Comparison of ENCODE assay signal across 8 mouse cellular contexts in the genomic region with DNA sequence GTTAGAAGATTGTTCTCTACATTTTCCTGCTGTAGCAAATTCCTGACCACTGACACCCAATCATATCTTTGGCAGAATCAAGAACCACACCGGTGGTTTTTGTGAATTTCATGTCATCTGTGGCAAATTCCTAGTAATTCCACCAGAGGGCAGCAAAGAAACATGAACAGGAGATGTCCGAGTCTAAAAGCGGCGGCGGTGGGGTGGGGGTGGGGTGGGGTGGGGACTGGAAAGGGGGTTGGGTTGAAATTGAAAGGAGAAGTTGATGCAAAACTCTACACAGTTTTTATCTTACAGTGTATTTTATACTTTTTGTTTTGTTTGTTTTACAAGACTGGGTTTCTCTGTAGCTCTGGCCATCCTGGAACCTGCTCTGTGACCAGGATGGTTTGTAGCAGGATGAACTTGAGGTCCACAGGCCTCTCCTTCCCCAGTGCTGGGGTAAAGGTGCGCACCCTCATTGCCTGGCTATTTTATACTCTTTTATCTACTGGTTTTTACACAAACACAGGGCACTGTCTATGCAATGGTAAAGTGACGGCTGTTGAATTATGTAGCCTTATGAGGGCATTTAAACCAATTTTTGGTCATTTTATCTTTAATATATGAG. TPM values are rescaled to one million over a fixed set of nuclear protein-coding genes. Genes with fewer than 3 reads are reported as not detected.
DNase-seq lines count a peak whose midpoint lies in the region; ATAC-seq and TF ChIP-seq lines count a peak whose summit lies in the region.

No protein-coding gene starts in this region.

- no peak overlapping the region for H3K4me3 ChIP-seq in spleen, adult 2 months (ENCODE audit: extremely low read depth, insufficient read depth, insufficient read length)
- no peak overlapping the region for H3K4me3 ChIP-seq in intestine, postnatal 0 days (ENCODE audit: low read depth, low read length)

- DNase-seq in cerebellum, adult 18-20 months = peak; percentile 46 to 55
- no peak for DNase-seq in cerebellum, adult 11-12 months
- DNase-seq in spleen, adult 2 months (ENCODE audit: low read depth in 1 of 2, low spot score in 2 of 2) = peak; percentile 43 to 53
- DNase-seq in spleen, adult 12 weeks (ENCODE audit: low spot score) = no peak
- DNase-seq in embryo, embryonic 11 days = peak; percentile 72
- DNase-seq in lung, postnatal 10 days = peak; percentile 74
- peak; percentile 84 for DNase-seq in splenic B cell, adult 2 months (ENCODE audit: low read depth, low spot score)

- peaks cover 16% of the 10 kb centered on the region for H3K4me1 ChIP-seq in spleen, adult 2 months (ENCODE audit: control insufficient read depth, insufficient read depth, insufficient read length)
- H3K4me1 ChIP-seq in intestine, postnatal 0 days (replicated peaks; ENCODE audit: control insufficient read depth, insufficient read depth, low read length) = no peaks in the 10 kb centered on the region

- peak; percentile 39; the same call in 1 of the 2 replicates for TF ChIP-seq CTCF in spleen, adult 2 months (IDR thresholded peaks at IDR 0.05; ENCODE audit: extremely low read depth, insufficient read depth, insufficient read length, insufficient replicate concordance)
- TF ChIP-seq CTCF in intestine, postnatal 0 days (IDR thresholded peaks at IDR 0.05; ENCODE audit: low read depth) = peak; percentile 72

- no peak overlapping the region for H3K9ac ChIP-seq in intestine, postnatal 0 days (ENCODE audit: low read depth, low read length)

- no peak for TF ChIP-seq POLR2A in spleen, adult 2 months (IDR thresholded peaks at IDR 0.05; ENCODE audit: low read depth, low read length)

- H3K27ac ChIP-seq in spleen, adult 2 months (ENCODE audit: insufficient read depth, low read length) = peak overlapping the region; percentile 81
- H3K27ac ChIP-seq in intestine, postnatal 0 days (ENCODE audit: low read depth, low read length) = no peak overlapping the region

- 25% methylated on average over 7 of the region's 7 CpGs for WGBS in spleen, adult 2 months
- WGBS in intestine, postnatal 0 days = 26% methylated on average over 7 of the region's 7 CpGs

- peak overlapping the region; percentile 46 for H3K4me2 ChIP-seq in intestine, postnatal 0 days (replicated peaks; ENCODE audit: low read depth)

- no peaks in the 10 kb centered on the region for H3K9me3 ChIP-seq in intestine, postnatal 0 days (ENCODE audit: control insufficient read depth)

- H3K36me3 ChIP-seq in spleen, adult 2 months (ENCODE audit: control insufficient read depth, insufficient read depth, low read length) = no peaks in the 10 kb centered on the region
- H3K36me3 ChIP-seq in intestine, postnatal 0 days (ENCODE audit: control insufficient read depth, insufficient read depth) = no peaks in the 10 kb centered on the region
- H3K36me3 ChIP-seq in splenic B cell, adult 2 months (ENCODE audit: control insufficient read depth, insufficient read depth, low read length, poor library complexity, severe bottlenecking) = no peaks in the 10 kb centered on the region

- no peaks in the 10 kb centered on the region for H3K27me3 ChIP-seq in spleen, adult 2 months (ENCODE audit: control insufficient read depth, insufficient read depth, low read length)
- H3K27me3 ChIP-seq in intestine, postnatal 0 days (replicated peaks; ENCODE audit: control insufficient read depth, insufficient read depth, low read length) = no peaks in the 10 kb centered on the region
- no peaks in the 10 kb centered on the region for H3K27me3 ChIP-seq in splenic B cell, adult 2 months (ENCODE audit: control insufficient read depth, insufficient read depth, low read length, poor library complexity, severe bottlenecking)

- 0 out of 2 replicates have a peak, but pooled peaks have one; percentile 10 for ATAC-seq in intestine, postnatal 0 days

RNA-seq across cellular contexts. Expression of a gene that starts 25.0 kb away (rescaled TPM):
- polyA plus RNA-seq in spleen, adult 2 months (2012; rRNA removed) = 5.6 and 6.3 TPM in 2 replicates
- polyA plus RNA-seq in intestine, postnatal 0 days (2015; fragmentation: Nextera tagmentation; extraction: Ambion mirVana) = 39.1 and 51.0 TPM in 2 replicates

RNA-seq across cellular contexts. Expression of a gene that starts 58.9 kb away (rescaled TPM):
- polyA plus RNA-seq in spleen, adult 2 months (2012; rRNA removed) = 28.2 and 33.2 TPM in 2 replicates
- polyA plus RNA-seq in intestine, postnatal 0 days (2015; fragmentation: Nextera tagmentation; extraction: Ambion mirVana) = 28.9 and 33.7 TPM in 2 replicates

Comparison
In these comparisons a context has a peak if more than half of its experiments do, and no peak if none do; other contexts are left out.
1. DNase-seq: peak in cerebellum, adult 18-20 months (2 of 2), spleen, adult 2 months (2 of 2), embryo, embryonic 11 days (single experiment), lung, postnatal 10 days (single experiment) and splenic B cell, adult 2 months (single experiment); none in cerebellum, adult 11-12 months (single experiment) and spleen, adult 12 weeks (single experiment).